Mouse (Mus musculus) kidney, adult 2 months (tissue): ENCODE results near the gene Acsl4. TPM values are rescaled to one million over a fixed set of nuclear protein-coding genes. Genes with fewer than 3 reads are reported as not detected.

Experiments
- DNase-seq: peaks from one replicate; pipeline ENCODE4 v3.0.0; 2021
- H3K27ac ChIP-seq: fragments of 200-500 bp; 2 replicates; pipeline ENCODE4 v1.5.1; 2012; ENCODE audit warnings: low read depth, low read length, control low read depth, inconsistent platforms; ENCODE audit not compliant: insufficient read depth
- H3K27me3 ChIP-seq: fragments of 200-500 bp; replicated peaks from 2 replicates; pipeline ENCODE4 v1.6.1; 2012; ENCODE audit warnings: mild to moderate bottlenecking, moderate library complexity, low read length, inconsistent platforms; ENCODE audit not compliant: control insufficient read depth, insufficient read depth
- H3K36me3 ChIP-seq: fragments of 200-500 bp; 2 replicates; pipeline ENCODE4 v1.6.1; 2012; ENCODE audit warnings: mild to moderate bottlenecking, moderate library complexity, low read length, inconsistent platforms; ENCODE audit not compliant: control insufficient read depth, insufficient read depth
- H3K4me1 ChIP-seq: fragments of 200-500 bp; 2 replicates; pipeline ENCODE4 v1.6.1; 2011; ENCODE audit warnings: low read length; ENCODE audit not compliant: control insufficient read depth, insufficient read depth
- H3K4me3 ChIP-seq: fragments of 200-500 bp; 2 replicates; pipeline ENCODE4 v1.5.1; 2011; ENCODE audit warnings: mild to moderate bottlenecking, low read depth, low read length, control low read depth; ENCODE audit not compliant: insufficient read depth
- CTCF ChIP-seq: fragments of 200-500 bp; conservative IDR thresholded peaks from 2 replicates; pipeline ENCODE4 v1.5.1; 2011; ENCODE audit warnings: low read depth, mild to moderate bottlenecking, control low read depth, low read length, moderate library complexity, mixed read lengths; ENCODE audit not compliant: insufficient read depth, insufficient read length
- POLR2A ChIP-seq: fragments of 200-500 bp; IDR thresholded peaks from one replicate; pipeline ENCODE4 v1.6.1; 2011; ENCODE audit warnings: low read depth, low read length, control low read depth
- WGBS: fragments of 180-500 bp; shearing (Covaris S2); methylation state at CpG from one replicate; pipeline ENCODE4 v1.1.7; 2018; 5-methylcytosine and 5-hydroxymethylcytosine counted together
- polyA plus RNA-seq: library from polyadenylated mRNA; depleted of rRNA; stranded (reverse); fragments of >200 nt; gene quantifications from 2 replicates; pipeline ENCODE4 v1.2.3, GENCODE M21; 2012

Gene Acsl4
- polyA plus RNA-seq, 1 experiment: 7.8 TPM

- DNase-seq: no peak
- H3K27me3 ChIP-seq: no peaks in the 10 kb centered on the region
- H3K27ac ChIP-seq: no peak overlapping the region
- H3K4me1 ChIP-seq: no peaks in the 10 kb centered on the region
- H3K36me3 ChIP-seq: no peaks in the 10 kb centered on the region
- H3K4me3 ChIP-seq: no peak overlapping the region
- WGBS: 100% methylated on average over 1 of the region's 1 CpGs
- TF ChIP-seq POLR2A (no peak), CTCF (no peak)
Measured at GRCm38 (mm10) chrX:142363882-142364281, 26.5 kb downstream of the Acsl4 start.

GRCm38 (mm10) chrX:142359031-142359430, 31.3 kb downstream of the Acsl4 start:
- no peak for TF ChIP-seq CTCF
- no peak for TF ChIP-seq POLR2A
- Histone ChIP-seq H3K36me3 (no peaks in the 10 kb centered on the region), H3K27me3 (no peaks in the 10 kb centered on the region), H3K4me3 (no peak overlapping the region), H3K4me1 (no peaks in the 10 kb centered on the region), H3K27ac (no peak overlapping the region)
- WGBS: 85% methylated on average over 7 of the region's 7 CpGs
- no peak for DNase-seq

DNA sequence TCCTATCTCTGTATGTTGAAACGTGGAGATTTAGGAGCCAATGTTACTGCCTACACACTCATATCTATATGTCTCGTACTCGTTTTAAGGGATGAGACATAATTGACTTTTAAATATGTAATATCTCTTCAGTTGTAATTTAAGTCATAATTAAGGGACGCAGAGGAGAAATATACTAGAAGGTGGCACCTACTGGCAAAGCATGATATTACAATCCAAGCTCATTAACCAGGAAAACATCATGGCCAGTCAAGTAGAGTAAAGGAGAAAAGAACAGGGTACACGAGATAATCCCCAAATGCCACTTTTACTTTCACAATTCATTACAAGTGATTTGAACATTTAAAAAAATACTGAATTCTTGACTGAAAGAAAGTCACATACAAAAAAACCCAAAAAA, 31.9 kb downstream of the Acsl4 start:
- H3K4me3 ChIP-seq: no peak overlapping the region
- TF ChIP-seq CTCF: no peak
- no peak for TF ChIP-seq POLR2A
- H3K27me3 ChIP-seq: no peaks in the 10 kb centered on the region
- H3K27ac ChIP-seq: no peak overlapping the region
- H3K4me1 ChIP-seq: no peaks in the 10 kb centered on the region
- H3K36me3 ChIP-seq: no peaks in the 10 kb centered on the region
- no peak for DNase-seq
- 75% methylated on average over 5 of the region's 5 CpGs for WGBS

DNA sequence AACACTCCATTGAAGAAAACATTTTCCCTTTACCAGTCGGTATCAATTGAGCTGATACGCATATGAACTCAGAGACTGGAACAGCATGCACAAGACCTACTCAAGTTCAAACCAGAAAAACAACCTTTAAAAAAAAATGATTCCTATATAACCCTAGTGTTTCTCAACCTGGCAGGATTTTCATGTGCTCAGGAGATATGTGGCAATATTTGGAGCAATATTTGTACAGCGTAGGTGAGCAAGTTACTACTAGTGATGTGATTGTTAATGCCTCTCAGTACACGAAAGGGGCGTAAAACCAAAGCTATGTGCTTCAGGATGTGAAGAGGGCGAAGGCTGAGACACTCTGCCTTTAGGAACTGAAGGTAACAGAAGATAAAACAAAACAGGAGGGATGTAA, 54.1 kb downstream of the Acsl4 start:
- TF ChIP-seq POLR2A (no peak), CTCF (no peak)
- H3K27me3 ChIP-seq: no peaks in the 10 kb centered on the region
- no peak for DNase-seq
- H3K27ac ChIP-seq: no peak overlapping the region
- H3K36me3 ChIP-seq: no peaks in the 10 kb centered on the region
- H3K4me3 ChIP-seq: no peak overlapping the region
- WGBS: 96% methylated on average over 6 of the region's 6 CpGs
- no peaks in the 10 kb centered on the region for H3K4me1 ChIP-seq

DNA sequence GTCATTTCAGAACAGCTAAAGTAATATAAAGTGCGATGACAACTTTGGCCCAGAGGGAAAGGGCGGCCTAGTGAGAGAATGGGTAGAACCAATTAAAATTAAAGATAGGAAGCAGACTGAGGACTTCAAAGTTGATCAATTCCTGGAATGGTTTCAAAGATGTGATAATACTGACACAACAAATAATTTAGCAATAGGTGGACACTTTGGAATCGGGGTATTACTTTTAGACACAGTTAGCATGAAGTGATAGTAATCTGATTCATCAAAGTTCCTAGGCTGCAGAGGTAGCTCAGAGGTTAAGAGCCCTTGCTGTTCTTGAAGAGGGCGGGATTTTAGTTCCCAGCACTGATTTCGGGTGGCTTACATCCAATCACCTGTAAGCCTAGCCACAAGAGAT, 54.8 kb downstream of the Acsl4 start:
- TF ChIP-seq CTCF (no peak), POLR2A (no peak)
- Histone ChIP-seq H3K4me3 (no peak overlapping the region), H3K27me3 (no peaks in the 10 kb centered on the region), H3K36me3 (no peaks in the 10 kb centered on the region), H3K27ac (no peak overlapping the region), H3K4me1 (no peaks in the 10 kb centered on the region)
- no peak for DNase-seq
- WGBS: 92% methylated on average over 5 of the region's 5 CpGs

- Histone ChIP-seq H3K27me3 (no peaks in the 10 kb centered on the region), H3K4me1 (no peaks in the 10 kb centered on the region), H3K4me3 (no peak overlapping the region), H3K36me3 (no peaks in the 10 kb centered on the region), H3K27ac (no peak overlapping the region)
- 53% methylated on average over 2 of the region's 2 CpGs for WGBS
- DNase-seq: peak; percentile 9
- no peak for TF ChIP-seq POLR2A
- no peak for TF ChIP-seq CTCF
Measured at GRCm38 (mm10) chrX:142325760-142326159, 64.6 kb downstream of the Acsl4 start.

- Histone ChIP-seq H3K27me3 (no peaks in the 10 kb centered on the region), H3K36me3 (no peaks in the 10 kb centered on the region), H3K27ac (peak overlapping the region; percentile 85), H3K4me3 (no peak overlapping the region), H3K4me1 (peaks cover 3% of the 10 kb centered on the region; the same call in 1 of the 2 replicates)
- peak; percentile 59 for DNase-seq
- TF ChIP-seq CTCF: no peak
- TF ChIP-seq POLR2A: no peak
- 44% methylated on average over 9 of the region's 9 CpGs for WGBS
Measured at GRCm38 (mm10) chrX:142316106-142316505, 74.2 kb downstream of the Acsl4 start.

DNA sequence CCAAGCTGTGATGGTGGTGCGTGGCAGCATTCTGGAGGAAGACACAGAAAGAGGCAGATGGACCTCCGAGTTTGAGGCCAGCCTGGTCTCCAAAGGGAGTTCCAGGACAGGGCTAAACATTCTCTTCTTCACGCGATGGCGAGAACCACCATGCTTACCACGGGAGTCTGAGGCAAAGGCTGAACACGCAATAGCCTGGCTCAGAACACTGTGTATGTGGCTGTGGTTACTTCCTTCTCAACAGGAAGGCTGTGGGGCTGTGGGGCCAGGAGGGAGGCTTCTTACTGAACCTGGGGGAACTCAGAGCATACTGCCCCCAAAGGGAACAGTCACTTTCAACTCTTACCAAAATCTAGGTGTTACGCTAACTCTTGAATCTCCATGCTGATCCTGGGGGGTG, 75.1 kb downstream of the Acsl4 start:
- no peak for TF ChIP-seq POLR2A
- TF ChIP-seq CTCF: no peak
- no peak for DNase-seq
- H3K4me3 ChIP-seq: no peak overlapping the region
- no peak overlapping the region for H3K27ac ChIP-seq
- peaks cover 3% of the 10 kb centered on the region; the same call in 1 of the 2 replicates for H3K4me1 ChIP-seq
- no peaks in the 10 kb centered on the region for H3K36me3 ChIP-seq
- no peaks in the 10 kb centered on the region for H3K27me3 ChIP-seq
- 82% methylated on average over 8 of the region's 8 CpGs for WGBS
